Mouse (Mus musculus) heart, postnatal 0 days (tissue): ENCODE measurements around the gene Catsper1.

Source experiments
- CTCF ChIP-seq: IDR thresholded peaks from 2 replicates; pipeline ENCODE4 v1.5.1; 2016; ENCODE audit warnings: antibody characterized with exemption, control low read depth, low read depth
- EP300 ChIP-seq: IDR thresholded peaks from 2 replicates; pipeline ENCODE4 v1.6.1; 2016; ENCODE audit warnings: antibody characterized with exemption, low read depth

- TF ChIP-seq CTCF (no peak), EP300 (no peak)
Observed at GRCm38 (mm10) chr19:5388011-5388441, 52.5 kb downstream of the Catsper1 start.
